Mouse (Mus musculus): ENCODE measurements around the gene Kcnn1. TPM values are rescaled to one million over a fixed set of nuclear protein-coding genes. Genes with fewer than 3 reads are reported as not detected.

Gene Kcnn1
- polyA plus RNA-seq, 1 experiment, result 22.1 TPM

- Histone ChIP-seq H3K27me3 (ENCODE audit: control insufficient read depth, insufficient read depth, low read length) (peaks cover 2% of the 10 kb centered on the region; the same call in 1 of the 2 replicates), H3K4me3 (replicated peaks; ENCODE audit: insufficient read depth, low read depth, low read length) (peak within 1 kb of the TSS; percentile 60), H3K4me1 (ENCODE audit: control insufficient read depth, insufficient read depth, low read length) (peaks cover 4% of the 10 kb centered on the region; the same call in 1 of the 2 replicates), H3K27ac (ENCODE audit: insufficient read depth, low read length) (peak within 1 kb of the TSS; percentile 19; the same call in 1 of the 2 replicates)
- TF ChIP-seq CTCF (IDR thresholded peaks at IDR 0.05; ENCODE audit: borderline replicate concordance, insufficient read depth, low read depth, low read length) (no peak), POLR2A (IDR thresholded peaks at IDR 0.05; ENCODE audit: borderline replicate concordance, insufficient read depth, low read length) (no peak)
- under 1% methylated on average over 45 of the region's 45 CpGs for WGBS
- DNase-seq, result peak; percentile 67 to 73
Observed at GRCm38 (mm10) chr8:70804481-70805206, 58.4 kb downstream of the Kcnn1 start, which contains the start of gene Mast3. Mast3 (minus strand) TSS chr8:70805054.

GRCm38 (mm10) chr8:70803761-70804480 is 59.1 kb downstream of the Kcnn1 start:
- TF ChIP-seq CTCF (IDR thresholded peaks at IDR 0.05; ENCODE audit: borderline replicate concordance, insufficient read depth, low read depth, low read length) (no peak), POLR2A (IDR thresholded peaks at IDR 0.05; ENCODE audit: borderline replicate concordance, insufficient read depth, low read length) (no peak)
- Histone ChIP-seq H3K27ac (ENCODE audit: insufficient read depth, low read length) (peak overlapping the region; percentile 19; the same call in 1 of the 2 replicates), H3K4me3 (replicated peaks; ENCODE audit: insufficient read depth, low read depth, low read length) (peak overlapping the region; percentile 60), H3K27me3 (ENCODE audit: control insufficient read depth, insufficient read depth, low read length) (peaks cover 2% of the 10 kb centered on the region; the same call in 1 of the 2 replicates), H3K4me1 (ENCODE audit: control insufficient read depth, insufficient read depth, low read length) (peaks cover 4% of the 10 kb centered on the region; the same call in 1 of the 2 replicates)
- no peak for DNase-seq
- WGBS, result 3% methylated on average over 47 of the region's 47 CpGs

- H3K27ac ChIP-seq (ENCODE audit: insufficient read depth, low read length), result no peak overlapping the region
- 84% methylated on average over 11 of the region's 11 CpGs for WGBS
- H3K4me3 ChIP-seq (replicated peaks; ENCODE audit: insufficient read depth, low read depth, low read length), result no peak overlapping the region
- H3K27me3 ChIP-seq (ENCODE audit: control insufficient read depth, insufficient read depth, low read length), result peaks cover 2% of the 10 kb centered on the region; the same call in 1 of the 2 replicates
- no peak for TF ChIP-seq CTCF (IDR thresholded peaks at IDR 0.05; ENCODE audit: borderline replicate concordance, insufficient read depth, low read depth, low read length)
- TF ChIP-seq POLR2A (IDR thresholded peaks at IDR 0.05; ENCODE audit: borderline replicate concordance, insufficient read depth, low read length), result no peak
- DNase-seq, result no peak
- peaks cover 4% of the 10 kb centered on the region; the same call in 1 of the 2 replicates for H3K4me1 ChIP-seq (ENCODE audit: control insufficient read depth, insufficient read depth, low read length)
Observed at GRCm38 (mm10) chr8:70802786-70803510, 60.1 kb downstream of the Kcnn1 start.

GRCm38 (mm10) chr8:70801830-70802229 is 61.2 kb downstream of the Kcnn1 start:
- no peak overlapping the region for H3K4me3 ChIP-seq (replicated peaks; ENCODE audit: insufficient read depth, low read depth, low read length)
- H3K27me3 ChIP-seq (ENCODE audit: control insufficient read depth, insufficient read depth, low read length), result peaks cover 2% of the 10 kb centered on the region; the same call in 1 of the 2 replicates
- no peak overlapping the region for H3K27ac ChIP-seq (ENCODE audit: insufficient read depth, low read length)
- DNase-seq, result no peak
- 80% methylated on average over 1 of the region's 1 CpGs for WGBS
- H3K4me1 ChIP-seq (ENCODE audit: control insufficient read depth, insufficient read depth, low read length), result peaks cover 4% of the 10 kb centered on the region; the same call in 1 of the 2 replicates
- TF ChIP-seq CTCF (IDR thresholded peaks at IDR 0.05; ENCODE audit: borderline replicate concordance, insufficient read depth, low read depth, low read length) (no peak), POLR2A (IDR thresholded peaks at IDR 0.05; ENCODE audit: borderline replicate concordance, insufficient read depth, low read length) (no peak)

GRCm38 (mm10) chr8:70801156-70801555 is 61.9 kb downstream of the Kcnn1 start:
- peaks cover 2% of the 10 kb centered on the region; the same call in 1 of the 2 replicates for H3K27me3 ChIP-seq (ENCODE audit: control insufficient read depth, insufficient read depth, low read length)
- TF ChIP-seq CTCF (IDR thresholded peaks at IDR 0.05; ENCODE audit: borderline replicate concordance, insufficient read depth, low read depth, low read length), result no peak
- TF ChIP-seq POLR2A (IDR thresholded peaks at IDR 0.05; ENCODE audit: borderline replicate concordance, insufficient read depth, low read length), result no peak
- no peak for DNase-seq
- H3K4me1 ChIP-seq (ENCODE audit: control insufficient read depth, insufficient read depth, low read length), result peaks cover 4% of the 10 kb centered on the region; the same call in 1 of the 2 replicates
- no peak overlapping the region for H3K4me3 ChIP-seq (replicated peaks; ENCODE audit: insufficient read depth, low read depth, low read length)
- 15% methylated on average over 15 of the region's 15 CpGs for WGBS
- H3K27ac ChIP-seq (ENCODE audit: insufficient read depth, low read length), result no peak overlapping the region

- Histone ChIP-seq H3K27ac (ENCODE audit: insufficient read depth, low read length) (no peak overlapping the region), H3K4me1 (ENCODE audit: control insufficient read depth, insufficient read depth, low read length) (peaks cover 4% of the 10 kb centered on the region; the same call in 1 of the 2 replicates), H3K4me3 (replicated peaks; ENCODE audit: insufficient read depth, low read depth, low read length) (no peak overlapping the region), H3K27me3 (ENCODE audit: control insufficient read depth, insufficient read depth, low read length) (peaks cover 2% of the 10 kb centered on the region; the same call in 1 of the 2 replicates)
- no peak for DNase-seq
- no peak for TF ChIP-seq CTCF (IDR thresholded peaks at IDR 0.05; ENCODE audit: borderline replicate concordance, insufficient read depth, low read depth, low read length)
- TF ChIP-seq POLR2A (IDR thresholded peaks at IDR 0.05; ENCODE audit: borderline replicate concordance, insufficient read depth, low read length), result no peak
- WGBS, result 45% methylated on average over 10 of the region's 10 CpGs
Observed at GRCm38 (mm10) chr8:70800648-70801047, 62.4 kb downstream of the Kcnn1 start.

GRCm38 (mm10) chr8:70798281-70798680 is 64.8 kb downstream of the Kcnn1 start:
- H3K4me3 ChIP-seq (replicated peaks; ENCODE audit: insufficient read depth, low read depth, low read length), result no peak overlapping the region
- no peak for TF ChIP-seq CTCF (IDR thresholded peaks at IDR 0.05; ENCODE audit: borderline replicate concordance, insufficient read depth, low read depth, low read length)
- no peak for TF ChIP-seq POLR2A (IDR thresholded peaks at IDR 0.05; ENCODE audit: borderline replicate concordance, insufficient read depth, low read length)
- peak overlapping the region; percentile 1; the same call in 1 of the 2 replicates for H3K27ac ChIP-seq (ENCODE audit: insufficient read depth, low read length)
- H3K27me3 ChIP-seq (ENCODE audit: control insufficient read depth, insufficient read depth, low read length), result no peaks in the 10 kb centered on the region
- H3K4me1 ChIP-seq (ENCODE audit: control insufficient read depth, insufficient read depth, low read length), result no peaks in the 10 kb centered on the region
- WGBS, result 9% methylated on average over 15 of the region's 15 CpGs
- DNase-seq, result peak in 1 of 2 experiments; percentile 52

All from cerebellum, adult 2 months (tissue).